Mouse (Mus musculus): ENCODE data around the gene Rpsa. TPM values are rescaled to one million over a fixed set of nuclear protein-coding genes. Genes with fewer than 3 reads are reported as not detected.

Rpsa gene
- polyA plus RNA-seq, 1 experiment from 2014 or later: 1,755 TPM

DNA sequence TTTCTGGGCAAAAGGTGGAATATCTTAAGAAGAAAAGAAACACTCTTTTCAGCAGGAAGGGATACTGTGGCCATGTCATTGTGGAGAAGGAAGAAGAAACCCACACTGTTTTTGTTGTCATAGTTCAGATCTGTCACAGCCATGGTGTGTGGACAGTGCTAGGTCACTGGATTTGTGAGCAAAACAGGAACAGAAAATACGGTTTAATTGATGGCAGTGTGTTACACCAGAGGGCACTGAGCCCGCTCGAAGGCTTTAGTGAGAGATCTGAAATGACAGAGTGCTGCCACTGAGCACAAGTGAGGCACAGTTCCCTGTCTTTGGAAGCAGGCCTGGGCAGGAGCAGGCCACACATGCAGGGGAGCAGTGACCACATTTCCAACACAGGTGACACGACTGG, 9.3 kb upstream of the Rpsa start:
- Histone ChIP-seq H3K9me3 (replicated peaks; ENCODE audit: control insufficient read depth, low read length) (no peaks in the 10 kb centered on the region), H3K4me3 (ENCODE audit: low read depth, low read length) (no peak overlapping the region), H3K9ac (ENCODE audit: low read length) (no peak overlapping the region), H3K36me3 (ENCODE audit: control insufficient read depth, insufficient read depth, low read length) (peaks cover 56% of the 10 kb centered on the region), H3K4me1 (ENCODE audit: control insufficient read depth, insufficient read depth, low read length) (no peaks in the 10 kb centered on the region), H3K27me3 (replicated peaks; ENCODE audit: control insufficient read depth, insufficient read depth, low read length) (no peaks in the 10 kb centered on the region), H3K27ac (ENCODE audit: low read depth, low read length) (no peak overlapping the region), H3K4me2 (ENCODE audit: low read length) (no peak overlapping the region)
- WGBS: 86% methylated on average over 4 of the region's 4 CpGs
- DNase-seq (ENCODE audit: low spot score) (no peak), ATAC-seq (no peak)

DNA sequence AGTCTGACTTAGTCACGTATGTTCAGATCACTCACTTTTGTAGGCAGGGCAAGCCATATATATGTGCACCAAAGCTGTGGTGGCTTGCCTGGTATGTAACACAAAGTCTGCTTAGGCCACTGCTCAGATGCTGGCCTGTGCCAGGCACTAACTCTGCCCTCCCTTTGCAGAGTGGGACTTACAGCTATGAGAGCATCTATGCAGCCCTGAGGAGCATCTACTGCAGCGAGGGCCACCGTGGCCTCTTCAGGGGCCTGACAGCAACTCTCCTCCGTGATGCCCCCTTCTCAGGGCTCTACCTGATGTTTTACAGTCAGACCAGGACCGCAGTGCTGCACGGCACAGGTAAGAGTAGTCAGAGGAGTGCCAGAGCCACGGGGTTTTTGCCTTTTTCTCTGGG, 7.0 kb upstream of the Rpsa start:
- ATAC-seq (no peak), DNase-seq (ENCODE audit: low spot score) (no peak)
- Histone ChIP-seq H3K27ac (ENCODE audit: low read depth, low read length) (no peak overlapping the region), H3K36me3 (ENCODE audit: control insufficient read depth, insufficient read depth, low read length) (peaks cover 68% of the 10 kb centered on the region), H3K4me1 (ENCODE audit: control insufficient read depth, insufficient read depth, low read length) (no peaks in the 10 kb centered on the region), H3K9ac (ENCODE audit: low read length) (no peak overlapping the region), H3K4me2 (ENCODE audit: low read length) (no peak overlapping the region), H3K27me3 (replicated peaks; ENCODE audit: control insufficient read depth, insufficient read depth, low read length) (no peaks in the 10 kb centered on the region), H3K4me3 (ENCODE audit: low read depth, low read length) (no peak overlapping the region), H3K9me3 (replicated peaks; ENCODE audit: control insufficient read depth, low read length) (no peaks in the 10 kb centered on the region)
- WGBS: 95% methylated on average over 7 of the region's 7 CpGs

DNA sequence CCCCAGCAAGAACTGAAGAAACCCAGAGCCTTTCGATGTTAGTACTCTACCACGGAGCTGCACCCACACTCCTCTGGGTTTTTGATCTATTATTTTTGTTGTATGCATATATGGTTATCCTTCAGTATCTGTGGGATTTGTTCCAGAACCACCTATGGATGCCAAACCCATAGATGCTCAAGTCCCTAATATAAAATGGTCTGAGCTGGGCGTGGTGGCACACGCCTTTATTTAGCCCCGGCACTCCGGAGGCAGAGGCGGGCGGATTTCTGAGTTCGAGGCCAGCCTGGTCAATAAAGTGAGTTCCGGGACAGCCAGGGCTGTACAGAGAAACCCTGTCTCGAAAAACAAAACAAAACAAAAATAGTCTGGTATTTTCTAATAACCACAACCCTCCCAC, 621 bp upstream of the Rpsa start:
- Histone ChIP-seq H3K4me2 (ENCODE audit: low read length) (peak overlapping the region; percentile 60), H3K4me1 (ENCODE audit: control insufficient read depth, insufficient read depth, low read length) (peaks cover 7% of the 10 kb centered on the region), H3K36me3 (ENCODE audit: control insufficient read depth, insufficient read depth, low read length) (peaks cover 55% of the 10 kb centered on the region), H3K27ac (ENCODE audit: low read depth, low read length) (peak overlapping the region; percentile 46; the same call in 1 of the 2 replicates), H3K4me3 (ENCODE audit: low read depth, low read length) (peak overlapping the region; percentile 97), H3K27me3 (replicated peaks; ENCODE audit: control insufficient read depth, insufficient read depth, low read length) (no peaks in the 10 kb centered on the region), H3K9ac (ENCODE audit: low read length) (peak overlapping the region; percentile 70), H3K9me3 (replicated peaks; ENCODE audit: control insufficient read depth, low read length) (no peaks in the 10 kb centered on the region)
- no peak for ATAC-seq
- no peak for DNase-seq (ENCODE audit: low spot score)
- WGBS: 70% methylated on average over 11 of the region's 11 CpGs

DNA sequence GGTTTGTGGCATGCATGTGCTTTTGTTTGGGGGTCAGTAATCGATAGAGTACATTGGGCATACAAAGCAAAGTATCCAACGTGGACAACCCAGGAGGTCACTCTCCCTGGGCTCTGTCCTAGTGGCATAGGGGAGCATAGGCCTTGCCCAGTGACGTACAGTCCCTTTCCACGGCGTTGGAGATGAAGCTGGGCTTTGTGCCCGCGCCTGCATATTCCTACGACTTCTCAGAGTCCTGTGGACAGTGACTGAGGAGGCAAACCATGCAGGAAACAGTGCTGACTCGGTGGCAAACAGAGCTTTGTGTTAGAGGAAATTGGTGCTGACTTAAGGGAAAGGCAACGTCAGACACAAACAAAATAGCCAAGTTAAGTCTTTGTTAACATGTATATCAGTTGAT, 1.8 kb downstream of the Rpsa start:
- H3K4me1 ChIP-seq (ENCODE audit: control insufficient read depth, insufficient read depth, low read length): peaks cover 7% of the 10 kb centered on the region
- DNase-seq (ENCODE audit: low spot score) (no peak), ATAC-seq (no peak)
- WGBS: 72% methylated on average over 10 of the region's 10 CpGs
- peak overlapping the region; percentile 97; the same call in 1 of the 2 replicates for H3K4me3 ChIP-seq (ENCODE audit: low read depth, low read length)
- H3K36me3 ChIP-seq (ENCODE audit: control insufficient read depth, insufficient read depth, low read length): peaks cover 47% of the 10 kb centered on the region
- H3K27ac ChIP-seq (ENCODE audit: low read depth, low read length): no peak overlapping the region
- peak overlapping the region; percentile 3; the same call in 1 of the 2 replicates for H3K9ac ChIP-seq (ENCODE audit: low read length)
- no peaks in the 10 kb centered on the region for H3K27me3 ChIP-seq (replicated peaks; ENCODE audit: control insufficient read depth, insufficient read depth, low read length)
- no peaks in the 10 kb centered on the region for H3K9me3 ChIP-seq (replicated peaks; ENCODE audit: control insufficient read depth, low read length)
- peak overlapping the region; percentile 65 for H3K4me2 ChIP-seq (ENCODE audit: low read length)

DNA sequence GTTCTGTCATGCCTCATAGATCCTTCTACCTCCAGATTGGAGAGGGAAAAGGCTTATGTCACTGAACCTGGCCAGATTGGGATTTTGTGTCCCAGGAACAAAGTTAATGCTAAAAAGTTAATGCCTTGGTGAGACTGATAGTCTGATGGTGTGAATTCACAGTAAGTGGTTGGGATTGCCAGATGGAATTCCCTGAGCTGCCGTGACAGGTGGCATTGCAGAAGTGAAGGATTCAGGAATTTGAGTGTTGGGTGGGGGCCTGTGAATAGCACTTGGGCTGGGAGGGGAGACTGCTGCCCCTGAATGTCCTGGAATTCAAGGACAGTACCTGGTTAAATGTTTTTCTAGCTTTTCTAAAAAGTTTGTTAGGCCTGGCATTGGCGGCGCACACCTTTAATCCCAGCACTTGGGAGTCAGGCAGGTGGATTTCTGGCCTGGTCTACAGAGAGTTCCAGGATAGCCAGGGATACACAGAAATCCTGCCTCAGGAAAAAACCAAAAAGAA, 4.3 kb downstream of the Rpsa start:
- Histone ChIP-seq H3K9me3 (replicated peaks; ENCODE audit: control insufficient read depth, low read length) (no peaks in the 10 kb centered on the region), H3K27me3 (replicated peaks; ENCODE audit: control insufficient read depth, insufficient read depth, low read length) (no peaks in the 10 kb centered on the region), H3K9ac (ENCODE audit: low read length) (no peak overlapping the region), H3K4me2 (ENCODE audit: low read length) (no peak overlapping the region), H3K4me1 (ENCODE audit: control insufficient read depth, insufficient read depth, low read length) (peaks cover 7% of the 10 kb centered on the region), H3K27ac (ENCODE audit: low read depth, low read length) (no peak overlapping the region), H3K4me3 (ENCODE audit: low read depth, low read length) (no peak overlapping the region), H3K36me3 (ENCODE audit: control insufficient read depth, insufficient read depth, low read length) (peaks cover 45% of the 10 kb centered on the region)
- ATAC-seq (no peak), DNase-seq (ENCODE audit: low spot score) (no peak)
- 91% methylated on average over 3 of the region's 3 CpGs for WGBS

DNA sequence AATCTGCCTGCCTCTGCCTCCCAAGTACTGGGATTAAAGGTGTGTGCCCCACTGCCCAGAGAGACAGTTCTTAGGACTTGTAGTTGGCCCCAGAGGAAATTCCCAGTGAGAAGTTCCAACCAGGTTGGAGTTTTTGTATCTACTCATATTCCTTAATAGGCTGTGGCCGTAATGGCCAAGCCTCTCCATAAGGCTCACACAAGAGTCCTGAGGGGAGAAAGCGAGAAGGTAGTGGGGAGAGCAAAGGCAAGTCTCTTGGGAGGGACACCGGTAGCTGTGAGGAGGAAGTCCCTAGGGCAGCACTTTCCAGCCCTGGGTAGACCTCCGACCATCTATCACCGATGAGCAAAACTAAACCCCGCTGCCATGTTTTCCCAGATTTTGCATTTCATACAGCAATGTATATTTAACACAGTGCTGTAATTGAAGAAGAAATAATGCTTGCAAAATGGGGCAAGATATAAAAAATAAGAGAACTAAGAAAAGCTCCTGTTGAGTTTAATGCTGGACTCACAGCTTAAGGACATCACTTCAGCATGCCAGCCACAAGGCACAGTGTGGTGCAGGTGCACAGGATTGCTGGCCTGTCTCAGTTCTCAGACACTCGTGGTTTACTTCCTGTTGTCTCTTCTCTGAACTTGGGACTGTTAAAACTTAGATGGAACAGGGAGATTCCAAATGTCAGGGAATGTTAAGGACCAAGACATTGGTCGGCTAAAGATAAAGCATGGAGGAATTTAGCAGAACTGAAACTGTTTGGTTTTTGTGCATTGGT, 5.7 kb downstream of the Rpsa start:
- no peaks in the 10 kb centered on the region for H3K9me3 ChIP-seq (replicated peaks; ENCODE audit: control insufficient read depth, low read length)
- H3K4me1 ChIP-seq (ENCODE audit: control insufficient read depth, insufficient read depth, low read length): peaks cover 7% of the 10 kb centered on the region
- ATAC-seq (no peak), DNase-seq (ENCODE audit: low spot score) (no peak)
- no peak overlapping the region for H3K9ac ChIP-seq (ENCODE audit: low read length)
- no peak overlapping the region for H3K4me3 ChIP-seq (ENCODE audit: low read depth, low read length)
- peaks cover 45% of the 10 kb centered on the region for H3K36me3 ChIP-seq (ENCODE audit: control insufficient read depth, insufficient read depth, low read length)
- WGBS: 46% methylated on average over 8 of the region's 8 CpGs
- no peak overlapping the region for H3K4me2 ChIP-seq (ENCODE audit: low read length)
- H3K27ac ChIP-seq (ENCODE audit: low read depth, low read length): no peak overlapping the region
- H3K27me3 ChIP-seq (replicated peaks; ENCODE audit: control insufficient read depth, insufficient read depth, low read length): no peaks in the 10 kb centered on the region

DNA sequence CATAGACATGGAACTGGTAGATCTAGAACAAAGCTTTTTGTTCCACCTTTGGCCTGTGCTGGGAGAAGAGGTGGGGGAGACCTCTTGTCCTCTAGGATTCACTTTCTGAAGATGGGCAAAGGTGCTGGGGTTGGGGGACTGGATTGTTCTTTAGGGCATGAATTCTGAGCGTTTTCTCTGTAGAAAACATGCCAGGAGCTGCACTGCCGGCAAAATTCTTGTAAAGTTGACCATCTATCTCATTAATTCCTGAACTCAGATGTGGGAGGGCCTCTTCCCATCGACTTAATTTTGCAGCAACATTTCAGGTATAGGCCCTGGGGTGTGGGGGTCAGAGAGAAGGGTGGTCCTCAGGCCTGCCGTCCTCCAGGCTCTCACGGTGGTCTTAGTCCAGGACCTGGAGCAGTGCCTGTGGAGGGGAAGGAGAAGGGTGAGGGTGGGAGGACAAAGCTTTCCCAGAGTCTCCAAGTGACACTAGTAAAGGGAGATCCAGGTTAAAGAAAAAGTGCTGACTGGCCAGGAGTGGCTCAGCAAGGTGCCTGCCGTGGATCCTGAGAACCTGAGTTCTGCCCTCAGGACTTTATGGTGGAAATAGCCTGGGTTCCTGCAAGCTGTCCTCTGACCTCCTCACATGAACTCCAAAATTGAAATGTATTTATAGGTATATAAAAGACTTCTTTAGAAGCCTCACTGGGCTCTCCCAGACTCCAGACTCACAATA, 6.4 kb downstream of the Rpsa start:
- peaks cover 42% of the 10 kb centered on the region for H3K36me3 ChIP-seq (ENCODE audit: control insufficient read depth, insufficient read depth, low read length)
- H3K27ac ChIP-seq (ENCODE audit: low read depth, low read length): no peak overlapping the region
- 55% methylated on average over 6 of the region's 6 CpGs for WGBS
- ATAC-seq (no peak), DNase-seq (ENCODE audit: low spot score) (no peak)
- peaks cover under 1% of the 10 kb centered on the region for H3K4me1 ChIP-seq (ENCODE audit: control insufficient read depth, insufficient read depth, low read length)
- no peak overlapping the region for H3K9ac ChIP-seq (ENCODE audit: low read length)
- H3K4me2 ChIP-seq (ENCODE audit: low read length): no peak overlapping the region
- no peaks in the 10 kb centered on the region for H3K27me3 ChIP-seq (replicated peaks; ENCODE audit: control insufficient read depth, insufficient read depth, low read length)
- H3K9me3 ChIP-seq (replicated peaks; ENCODE audit: control insufficient read depth, low read length): no peaks in the 10 kb centered on the region
- no peak overlapping the region for H3K4me3 ChIP-seq (ENCODE audit: low read depth, low read length)

DNA sequence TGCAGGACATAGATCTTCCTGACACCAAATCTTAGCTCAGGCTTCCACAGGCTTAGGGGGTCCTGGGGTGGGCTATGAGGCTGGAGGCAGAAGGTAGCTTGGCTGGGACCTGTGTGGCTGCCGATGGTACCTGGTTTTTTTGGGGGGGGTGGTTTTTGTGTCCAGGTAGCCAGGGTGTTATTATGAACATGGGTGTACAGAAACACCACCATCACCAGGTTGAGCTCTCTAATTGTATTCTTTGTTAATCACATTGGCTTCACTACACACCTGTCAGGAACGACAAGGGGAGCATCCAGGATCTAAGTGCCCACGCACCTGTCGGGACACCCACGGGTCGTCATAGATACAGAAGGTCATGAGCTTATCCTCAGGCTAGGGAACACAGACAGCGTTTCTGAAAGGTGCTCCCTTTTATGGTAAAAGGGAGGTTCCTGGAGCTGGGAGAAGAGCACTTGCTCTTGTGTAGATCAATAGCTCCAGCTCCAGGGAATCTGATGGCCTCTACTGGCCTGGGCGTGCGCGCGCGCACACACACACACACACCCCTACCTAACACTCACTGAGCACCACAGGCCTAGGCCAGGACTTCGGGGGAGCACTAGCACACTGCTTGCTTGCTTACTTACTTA, 7.2 kb downstream of the Rpsa start:
- no peak overlapping the region for H3K9ac ChIP-seq (ENCODE audit: low read length)
- no peaks in the 10 kb centered on the region for H3K9me3 ChIP-seq (replicated peaks; ENCODE audit: control insufficient read depth, low read length)
- no peak overlapping the region for H3K4me2 ChIP-seq (ENCODE audit: low read length)
- no peak overlapping the region for H3K4me3 ChIP-seq (ENCODE audit: low read depth, low read length)
- no peak for DNase-seq (ENCODE audit: low spot score)
- 87% methylated on average over 12 of the region's 13 CpGs for WGBS
- H3K4me1 ChIP-seq (ENCODE audit: control insufficient read depth, insufficient read depth, low read length): no peaks in the 10 kb centered on the region
- no peaks in the 10 kb centered on the region for H3K27me3 ChIP-seq (replicated peaks; ENCODE audit: control insufficient read depth, insufficient read depth, low read length)
- H3K36me3 ChIP-seq (ENCODE audit: control insufficient read depth, insufficient read depth, low read length): peaks cover 34% of the 10 kb centered on the region
- H3K27ac ChIP-seq (ENCODE audit: low read depth, low read length): no peak overlapping the region
- ATAC-seq: no peak
